Mouse (Mus musculus) hindbrain, embryonic 12.5 days (tissue): ENCODE measurements at regions not wholly inside any gene's neighbourhood (a gene's known extent, or its start where the extent isn't known, plus 50 kb on each side); places are given as distances from the start of the nearest gene placed in this dataset.

ENCODE experiments used
- ATAC-seq: fragments of 200-750 bp; cut with Nextera tagmentation; 2 replicates; pipeline ENCODE4 v1.8.0; 2017; ENCODE audit warnings: moderate TSS enrichment; ENCODE audit not compliant: low FRiP score
- H3K27ac ChIP-seq: fragments of 300-500 bp; sonication (generic); 2 replicates; pipeline ENCODE4 v1.5.1; 2016; ENCODE audit warnings: mild to moderate bottlenecking
- H3K27me3 ChIP-seq: fragments of 300-500 bp; sonication (generic); 2 replicates; pipeline ENCODE4 v1.6.1; 2016; ENCODE audit warnings: mild to moderate bottlenecking
- H3K36me3 ChIP-seq: fragments of 300-500 bp; sonication (generic); 2 replicates; pipeline ENCODE4 v1.6.1; 2016; ENCODE audit warnings: mild to moderate bottlenecking
- H3K4me1 ChIP-seq: fragments of 300-500 bp; sonication (generic); 2 replicates; pipeline ENCODE4 v1.6.1; 2016
- H3K4me2 ChIP-seq: fragments of 300-500 bp; sonication (generic); replicated peaks from 2 replicates; pipeline ENCODE4 v1.6.1; 2016; ENCODE audit warnings: mild to moderate bottlenecking
- H3K4me3 ChIP-seq: fragments of 300-500 bp; sonication (generic); 2 replicates; pipeline ENCODE4 v1.5.1; 2016; ENCODE audit warnings: mild to moderate bottlenecking
- H3K9ac ChIP-seq: fragments of 300-500 bp; sonication (generic); 2 replicates; pipeline ENCODE4 v1.6.1; 2016; ENCODE audit warnings: mild to moderate bottlenecking, moderate library complexity
- H3K9me3 ChIP-seq: fragments of 300-500 bp; sonication (generic); replicated peaks from 2 replicates; pipeline ENCODE4 v1.6.1; 2016; ENCODE audit warnings: mild to moderate bottlenecking
- WGBS: fragments of 180-500 bp; shearing (Covaris S2); methylation state at CpG from one replicate; pipeline ENCODE4 v1.1.7; 2016; 5-methylcytosine and 5-hydroxymethylcytosine counted together

- WGBS: 82% methylated on average over 5 of the region's 5 CpGs
- ATAC-seq: no peak
- no peak overlapping the region for H3K27ac ChIP-seq
These were observed 328.7 kb upstream of the Mmadhc start for GRCm38 (mm10) chr2:50625233-50625749.

GRCm38 (mm10) chr2:50609086-50609485 lies 312.5 kb upstream of the Mmadhc start:
- no peak for ATAC-seq
- Histone ChIP-seq H3K27me3 (no peaks in the 10 kb centered on the region), H3K4me3 (no peak overlapping the region), H3K36me3 (no peaks in the 10 kb centered on the region), H3K27ac (no peak overlapping the region), H3K9me3 (no peaks in the 10 kb centered on the region), H3K4me2 (no peak overlapping the region), H3K4me1 (no peaks in the 10 kb centered on the region), H3K9ac (no peak overlapping the region)
- WGBS: 56% methylated on average over 1 of the region's 1 CpGs

More at GRCm38 (mm10) chr2:50625233-50625749, 328.7 kb upstream of the Mmadhc start:
- Histone ChIP-seq H3K9ac (no peak overlapping the region), H3K4me3 (no peak overlapping the region), H3K36me3 (no peaks in the 10 kb centered on the region), H3K4me2 (no peak overlapping the region), H3K4me1 (no peaks in the 10 kb centered on the region), H3K9me3 (no peaks in the 10 kb centered on the region), H3K27me3 (no peaks in the 10 kb centered on the region)

- 64% methylated on average over 6 of the region's 6 CpGs for WGBS
- Histone ChIP-seq H3K4me2 (no peak overlapping the region), H3K27me3 (no peaks in the 10 kb centered on the region), H3K36me3 (no peaks in the 10 kb centered on the region), H3K4me1 (0 out of 2 replicates have a peak, but pooled peaks cover 2% of the 10 kb centered on the region), H3K9ac (no peak overlapping the region), H3K4me3 (no peak overlapping the region), H3K27ac (no peak overlapping the region), H3K9me3 (peaks cover 7% of the 10 kb centered on the region; the same call in 1 of the 2 replicates)
- ATAC-seq: no peak
These were observed 292.6 kb upstream of the Mmadhc start for GRCm38 (mm10) chr2:50589195-50589594.

GRCm38 (mm10) chr2:50588652-50589051 lies 292.1 kb upstream of the Mmadhc start:
- Histone ChIP-seq H3K9ac (no peak overlapping the region), H3K4me3 (no peak overlapping the region), H3K9me3 (peaks cover 7% of the 10 kb centered on the region; the same call in 1 of the 2 replicates), H3K36me3 (no peaks in the 10 kb centered on the region), H3K4me2 (no peak overlapping the region), H3K4me1 (0 out of 2 replicates have a peak, but pooled peaks cover 2% of the 10 kb centered on the region), H3K27me3 (no peaks in the 10 kb centered on the region), H3K27ac (no peak overlapping the region)
- WGBS: 75% methylated on average over 6 of the region's 6 CpGs
- ATAC-seq: no peak

GRCm38 (mm10) chr2:50586321-50587050 lies 289.9 kb upstream of the Mmadhc start:
- WGBS: 56% methylated on average over 6 of the region's 6 CpGs
- no peak overlapping the region for H3K4me3 ChIP-seq
- H3K9me3 ChIP-seq: peaks cover 7% of the 10 kb centered on the region; the same call in 1 of the 2 replicates
- H3K4me1 ChIP-seq: peaks cover 4% of the 10 kb centered on the region; the same call in 1 of the 2 replicates
- H3K4me2 ChIP-seq: no peak overlapping the region
- H3K27ac ChIP-seq: no peak overlapping the region
- no peak overlapping the region for H3K9ac ChIP-seq
- no peak for ATAC-seq
- H3K36me3 ChIP-seq: no peaks in the 10 kb centered on the region
- no peaks in the 10 kb centered on the region for H3K27me3 ChIP-seq

- Histone ChIP-seq H3K4me3 (no peak overlapping the region), H3K4me2 (no peak overlapping the region), H3K9ac (no peak overlapping the region), H3K27me3 (no peaks in the 10 kb centered on the region), H3K27ac (no peak overlapping the region), H3K4me1 (peaks cover 2% of the 10 kb centered on the region; the same call in 1 of the 2 replicates), H3K36me3 (no peaks in the 10 kb centered on the region), H3K9me3 (no peaks in the 10 kb centered on the region)
- no peak for ATAC-seq
- WGBS: 79% methylated on average over 2 of the region's 2 CpGs
These were observed 283.0 kb upstream of the Mmadhc start for GRCm38 (mm10) chr2:50579620-50580019.

GRCm38 (mm10) chr2:50578278-50579043 lies 281.9 kb upstream of the Mmadhc start:
- no peak for ATAC-seq
- Histone ChIP-seq H3K27me3 (no peaks in the 10 kb centered on the region), H3K4me3 (no peak overlapping the region), H3K4me1 (peaks cover 2% of the 10 kb centered on the region), H3K27ac (no peak overlapping the region), H3K9ac (no peak overlapping the region), H3K4me2 (no peak overlapping the region), H3K36me3 (no peaks in the 10 kb centered on the region), H3K9me3 (no peaks in the 10 kb centered on the region)
- 77% methylated on average over 6 of the region's 6 CpGs for WGBS

GRCm38 (mm10) chr2:50577736-50578135 lies 281.1 kb upstream of the Mmadhc start:
- no peak overlapping the region for H3K27ac ChIP-seq
- H3K27me3 ChIP-seq: no peaks in the 10 kb centered on the region
- WGBS: 91% methylated on average over 9 of the region's 9 CpGs
- H3K4me1 ChIP-seq: peaks cover 2% of the 10 kb centered on the region
- H3K9me3 ChIP-seq: no peaks in the 10 kb centered on the region
- H3K4me2 ChIP-seq: no peak overlapping the region
- H3K9ac ChIP-seq: no peak overlapping the region
- ATAC-seq: no peak
- H3K4me3 ChIP-seq: no peak overlapping the region
- H3K36me3 ChIP-seq: no peaks in the 10 kb centered on the region

- no peak overlapping the region for H3K27ac ChIP-seq
- H3K4me3 ChIP-seq: no peak overlapping the region
- no peak for ATAC-seq
- H3K4me2 ChIP-seq: no peak overlapping the region
- 78% methylated on average over 3 of the region's 3 CpGs for WGBS
- peaks cover 11% of the 10 kb centered on the region for H3K4me1 ChIP-seq
- H3K27me3 ChIP-seq: no peaks in the 10 kb centered on the region
- no peak overlapping the region for H3K9ac ChIP-seq
- no peaks in the 10 kb centered on the region for H3K9me3 ChIP-seq
- H3K36me3 ChIP-seq: no peaks in the 10 kb centered on the region
These were observed 276.9 kb upstream of the Mmadhc start for GRCm38 (mm10) chr2:50573455-50573854.

GRCm38 (mm10) chr2:50571021-50571420 lies 274.4 kb upstream of the Mmadhc start:
- 0 out of 2 replicates have a peak, but pooled peaks have one; percentile 16 for ATAC-seq
- Histone ChIP-seq H3K9me3 (no peaks in the 10 kb centered on the region), H3K4me2 (no peak overlapping the region), H3K4me1 (peaks cover 11% of the 10 kb centered on the region), H3K27ac (peak overlapping the region; percentile 35; the same call in 1 of the 2 replicates), H3K4me3 (no peak overlapping the region), H3K9ac (no peak overlapping the region), H3K27me3 (no peaks in the 10 kb centered on the region), H3K36me3 (no peaks in the 10 kb centered on the region)
- 57% methylated on average over 4 of the region's 4 CpGs for WGBS

GRCm38 (mm10) chr2:50569502-50570285 lies 273.1 kb upstream of the Mmadhc start:
- Histone ChIP-seq H3K9ac (no peak overlapping the region), H3K27ac (no peak overlapping the region), H3K9me3 (no peaks in the 10 kb centered on the region), H3K36me3 (no peaks in the 10 kb centered on the region), H3K27me3 (no peaks in the 10 kb centered on the region), H3K4me2 (no peak overlapping the region), H3K4me3 (no peak overlapping the region), H3K4me1 (peaks cover 11% of the 10 kb centered on the region)
- 77% methylated on average over 7 of the region's 7 CpGs for WGBS
- ATAC-seq: no peak
